Mouse (Mus musculus) thymus, postnatal 14 days (tissue): ENCODE measurements at regions not wholly inside any gene's neighbourhood (a gene's known extent, or its start where the extent isn't known, plus 50 kb on each side); places are given as distances from the start of the nearest gene placed in this dataset.

Experiments used
- DNase-seq: peaks from one replicate; pipeline ENCODE4 v3.0.0; 2021

- DNase-seq: no peak
Observed at GRCm38 (mm10) chr7:73302501-73302900, 72.8 kb upstream of the Rgma start.

GRCm38 (mm10) chr7:73303818-73304217 is 71.5 kb upstream of the Rgma start:
- DNase-seq: no peak

GRCm38 (mm10) chr7:73304799-73305198 is 70.5 kb upstream of the Rgma start:
- DNase-seq: no peak

- DNase-seq: no peak
Observed at GRCm38 (mm10) chr7:73305286-73305975, 69.9 kb upstream of the Rgma start.

- DNase-seq: no peak
Observed at GRCm38 (mm10) chr7:73306296-73306695, 69.0 kb upstream of the Rgma start.

GRCm38 (mm10) chr7:73306728-73307127 is 68.6 kb upstream of the Rgma start:
- no peak for DNase-seq

GRCm38 (mm10) chr7:73307586-73308490 is 67.5 kb upstream of the Rgma start:
- no peak for DNase-seq

- no peak for DNase-seq
Observed at GRCm38 (mm10) chr7:73308981-73309380, 66.3 kb upstream of the Rgma start.

GRCm38 (mm10) chr7:73310056-73310455 is 65.3 kb upstream of the Rgma start:
- no peak for DNase-seq

- no peak for DNase-seq
Observed at GRCm38 (mm10) chr7:73310581-73311136, 64.7 kb upstream of the Rgma start.

- DNase-seq: no peak
Observed at GRCm38 (mm10) chr7:73315555-73315954, 59.8 kb upstream of the Rgma start.

- no peak for DNase-seq
Observed at GRCm38 (mm10) chr7:73317574-73317973, 57.7 kb upstream of the Rgma start.

GRCm38 (mm10) chr7:73319004-73319403 is 56.3 kb upstream of the Rgma start:
- DNase-seq: no peak

- DNase-seq: no peak
Observed at GRCm38 (mm10) chr7:73319994-73320393, 55.3 kb upstream of the Rgma start.

GRCm38 (mm10) chr7:73322466-73323151 is 52.7 kb upstream of the Rgma start:
- no peak for DNase-seq

GRCm38 (mm10) chr7:73323556-73323955 is 51.8 kb upstream of the Rgma start:
- DNase-seq: no peak

- no peak for DNase-seq
Observed at GRCm38 (mm10) chr7:73325503-73325902, 49.8 kb upstream of the Rgma start.
